Mouse (Mus musculus): Measurements from ENCODE around the gene Ess2. TPM values are rescaled to one million over a fixed set of nuclear protein-coding genes. Genes with fewer than 3 reads are reported as not detected.
"Not testable (repeated sequence)": the region's sequence is repeated elsewhere in the genome, so short reads cannot be mapped to it uniquely, and the experiment has no call there.

The Ess2 gene
- polyA plus RNA-seq (2014; fragmentation: Nextera tagmentation; extraction: Ambion mirVana), result 42.2 and 50.2 TPM in 2 replicates

DNA sequence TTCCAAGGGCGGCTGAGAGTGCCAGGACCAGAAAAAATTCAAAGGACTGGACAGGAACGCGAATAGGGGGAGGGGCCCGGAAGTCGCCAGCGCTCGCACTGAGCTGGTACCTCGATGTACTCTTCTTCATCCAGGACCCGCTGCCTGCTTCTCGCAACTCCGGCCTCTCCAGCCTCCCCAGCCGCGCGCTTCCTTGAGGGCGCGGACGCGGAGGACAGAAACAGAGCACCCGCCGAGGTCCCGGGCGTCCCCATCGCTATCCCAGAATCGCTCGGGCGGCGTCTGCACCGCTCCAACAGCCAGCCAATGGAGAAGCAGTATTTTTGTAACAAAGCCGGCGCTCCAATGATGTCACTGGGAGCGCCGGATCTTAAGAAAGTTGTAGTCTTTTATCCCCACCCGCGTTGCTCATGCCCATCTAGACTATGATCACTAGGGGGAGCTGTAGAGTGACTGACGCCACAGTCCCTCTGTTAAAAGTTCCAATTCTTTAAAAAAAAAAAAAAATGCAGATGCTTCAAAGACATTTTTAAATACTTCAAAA is at the start of gene Ess2:
Ess2 (minus strand) TSS at position 297 of the 544 bp plus-strand sequence.
- ATAC-seq (ENCODE audit: insufficient number of reproducible peaks, low FRiP score, low TSS enrichment, low read depth), result peak; percentile 90
- Histone ChIP-seq H3K36me3 (ENCODE audit: control insufficient read depth, insufficient read depth, low read length) (peaks cover 9% of the 10 kb centered on the region), H3K9me3 (ENCODE audit: control insufficient read depth, low read length) (no peaks in the 10 kb centered on the region), H3K4me1 (ENCODE audit: control insufficient read depth, insufficient read depth, low read length) (peaks cover 13% of the 10 kb centered on the region), H3K27me3 (ENCODE audit: control insufficient read depth, insufficient read depth, low read length) (peaks cover 40% of the 10 kb centered on the region), H3K27ac (replicated peaks; ENCODE audit: low read depth, low read length) (no peak within 1 kb of the TSS), H3K9ac (ENCODE audit: low read length) (peak within 1 kb of the TSS; percentile 76), H3K4me2 (ENCODE audit: low read depth, severe bottlenecking) (peak within 1 kb of the TSS; percentile 93), H3K4me3 (ENCODE audit: low read depth, low read length) (peak within 1 kb of the TSS; percentile 70)
- WGBS, result under 1% methylated on average over 35 of the region's 35 CpGs
- DNase-seq (ENCODE audit: low spot score), result peak; percentile 92

DNA sequence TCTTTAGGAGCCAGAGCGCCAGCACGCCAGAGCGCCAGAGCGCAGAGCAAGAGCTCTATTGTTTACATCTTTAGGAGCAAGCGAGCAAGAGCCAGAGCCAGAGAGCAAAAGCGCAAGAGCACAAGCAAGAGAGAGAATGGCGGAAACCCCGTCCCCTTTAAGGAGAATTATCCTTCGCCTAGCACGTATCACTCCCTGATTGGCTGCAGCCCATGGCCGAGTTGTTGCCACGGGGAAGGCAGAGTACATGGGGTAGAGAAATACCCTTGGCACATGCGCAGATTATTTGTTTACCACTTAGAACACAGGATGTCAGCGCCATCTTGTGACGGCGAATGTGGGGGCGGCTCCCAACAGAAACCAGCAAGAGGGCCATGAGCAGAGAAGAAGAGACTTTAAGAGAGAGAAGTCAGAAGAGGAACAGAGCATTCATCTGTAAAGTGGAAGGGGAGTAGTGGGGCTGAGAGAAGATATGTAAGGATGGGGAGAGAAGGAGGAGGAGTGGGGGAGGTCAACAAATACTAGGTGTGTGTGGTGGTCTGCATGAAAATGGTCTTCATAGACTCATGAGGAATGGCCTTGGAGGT is 45.0 kb upstream of the Ess2 start:
- not testable (repeated sequence) for H3K27me3 ChIP-seq (ENCODE audit: control insufficient read depth, insufficient read depth, low read length); DNase-seq (ENCODE audit: low spot score); ATAC-seq (ENCODE audit: insufficient number of reproducible peaks, low FRiP score, low TSS enrichment, low read depth); H3K36me3 ChIP-seq (ENCODE audit: control insufficient read depth, insufficient read depth, low read length); H3K27ac ChIP-seq (replicated peaks; ENCODE audit: low read depth, low read length); H3K4me3 ChIP-seq (ENCODE audit: low read depth, low read length); H3K9me3 ChIP-seq (ENCODE audit: control insufficient read depth, low read length); H3K4me1 ChIP-seq (ENCODE audit: control insufficient read depth, insufficient read depth, low read length); H3K4me2 ChIP-seq (ENCODE audit: low read depth, severe bottlenecking); H3K9ac ChIP-seq (ENCODE audit: low read length)
- 96% methylated on average over 16 of the region's 17 CpGs for WGBS

DNA sequence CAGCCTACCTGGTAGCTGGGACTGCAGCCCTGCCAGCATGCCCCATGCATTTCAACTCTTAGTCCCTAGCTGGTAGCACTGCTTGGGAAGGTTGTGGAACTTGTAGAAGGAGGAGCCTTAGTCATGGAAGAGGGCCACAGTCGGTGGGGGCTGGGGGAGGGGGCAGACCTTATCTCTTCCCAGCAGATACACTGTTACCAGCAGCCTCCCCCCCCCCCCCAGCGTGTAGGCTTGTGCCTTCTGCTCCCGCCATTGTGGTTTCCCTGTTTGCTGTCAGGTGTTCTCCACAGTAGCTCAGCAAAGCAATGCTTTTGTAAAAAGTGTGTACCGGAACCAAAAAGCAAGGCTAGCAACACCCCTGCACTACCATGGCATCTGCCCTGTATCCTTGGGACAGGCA is 40.5 kb upstream of the Ess2 start:
- no peak overlapping the region for H3K9ac ChIP-seq (ENCODE audit: low read length)
- WGBS, result 81% methylated on average over 3 of the region's 4 CpGs
- no peaks in the 10 kb centered on the region for H3K4me1 ChIP-seq (ENCODE audit: control insufficient read depth, insufficient read depth, low read length)
- no peaks in the 10 kb centered on the region for H3K27me3 ChIP-seq (ENCODE audit: control insufficient read depth, insufficient read depth, low read length)
- DNase-seq (ENCODE audit: low spot score), result no peak
- ATAC-seq (ENCODE audit: insufficient number of reproducible peaks, low FRiP score, low TSS enrichment, low read depth), result no peak
- H3K4me3 ChIP-seq (ENCODE audit: low read depth, low read length), result no peak overlapping the region
- no peak overlapping the region for H3K27ac ChIP-seq (replicated peaks; ENCODE audit: low read depth, low read length)
- H3K36me3 ChIP-seq (ENCODE audit: control insufficient read depth, insufficient read depth, low read length), result no peaks in the 10 kb centered on the region
- no peaks in the 10 kb centered on the region for H3K9me3 ChIP-seq (ENCODE audit: control insufficient read depth, low read length)
- no peak overlapping the region for H3K4me2 ChIP-seq (ENCODE audit: low read depth, severe bottlenecking)

DNA sequence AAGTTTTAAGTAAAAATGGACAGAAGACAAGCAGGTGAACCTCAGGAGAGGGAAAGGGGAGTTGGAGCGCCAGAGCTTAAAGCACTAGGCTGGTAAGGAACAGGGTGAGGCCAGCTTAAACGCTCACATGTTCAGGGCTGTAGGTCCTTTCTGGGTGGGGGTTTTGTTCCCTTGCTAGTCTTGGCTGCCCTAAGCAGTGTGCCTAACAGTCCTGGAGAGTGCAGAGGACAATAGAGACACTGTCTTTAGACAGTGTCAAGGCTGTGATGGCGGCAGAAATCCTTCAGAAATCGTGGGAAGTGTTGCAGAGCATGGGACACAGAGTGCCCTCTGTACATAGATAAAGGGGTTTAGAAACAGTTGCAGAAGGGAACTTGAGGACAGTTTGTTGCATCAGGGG is 38.9 kb upstream of the Ess2 start:
- Histone ChIP-seq H3K27ac (replicated peaks; ENCODE audit: low read depth, low read length) (no peak overlapping the region), H3K27me3 (ENCODE audit: control insufficient read depth, insufficient read depth, low read length) (no peaks in the 10 kb centered on the region), H3K4me2 (ENCODE audit: low read depth, severe bottlenecking) (no peak overlapping the region), H3K9me3 (ENCODE audit: control insufficient read depth, low read length) (no peaks in the 10 kb centered on the region), H3K4me1 (ENCODE audit: control insufficient read depth, insufficient read depth, low read length) (no peaks in the 10 kb centered on the region), H3K36me3 (ENCODE audit: control insufficient read depth, insufficient read depth, low read length) (no peaks in the 10 kb centered on the region), H3K9ac (ENCODE audit: low read length) (no peak overlapping the region), H3K4me3 (ENCODE audit: low read depth, low read length) (no peak overlapping the region)
- DNase-seq (ENCODE audit: low spot score) (no peak), ATAC-seq (ENCODE audit: insufficient number of reproducible peaks, low FRiP score, low TSS enrichment, low read depth) (no peak)
- 80% methylated on average over 4 of the region's 4 CpGs for WGBS

DNA sequence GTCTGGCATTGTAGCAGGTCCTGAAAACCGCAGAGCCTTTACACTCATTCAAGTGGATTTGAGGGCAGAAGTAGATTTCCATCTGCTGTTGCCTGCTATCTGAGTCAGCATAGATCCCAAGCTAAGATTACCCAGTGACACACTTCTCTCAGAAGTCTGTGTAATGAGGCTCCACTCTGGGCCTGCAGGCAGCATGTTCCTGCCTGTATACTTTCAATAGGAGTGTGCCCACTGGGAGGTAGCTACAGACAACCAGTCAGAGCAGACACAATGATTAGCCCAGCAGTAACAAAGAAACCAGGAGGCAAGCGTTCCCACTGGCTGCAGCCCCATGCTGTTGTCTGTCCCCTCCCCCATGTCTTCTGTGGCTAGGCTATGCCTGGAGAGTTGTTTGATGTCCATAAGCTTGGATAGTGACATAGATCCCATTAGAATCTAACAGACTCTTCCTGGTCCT is 38.3 kb upstream of the Ess2 start:
- no peak overlapping the region for H3K9ac ChIP-seq (ENCODE audit: low read length)
- H3K36me3 ChIP-seq (ENCODE audit: control insufficient read depth, insufficient read depth, low read length), result no peaks in the 10 kb centered on the region
- no peak overlapping the region for H3K4me3 ChIP-seq (ENCODE audit: low read depth, low read length)
- H3K27ac ChIP-seq (replicated peaks; ENCODE audit: low read depth, low read length), result no peak overlapping the region
- WGBS, result 49% methylated on average over 2 of the region's 2 CpGs
- DNase-seq (ENCODE audit: low spot score) (no peak), ATAC-seq (ENCODE audit: insufficient number of reproducible peaks, low FRiP score, low TSS enrichment, low read depth) (no peak)
- no peak overlapping the region for H3K4me2 ChIP-seq (ENCODE audit: low read depth, severe bottlenecking)
- H3K4me1 ChIP-seq (ENCODE audit: control insufficient read depth, insufficient read depth, low read length), result no peaks in the 10 kb centered on the region
- no peaks in the 10 kb centered on the region for H3K9me3 ChIP-seq (ENCODE audit: control insufficient read depth, low read length)
- H3K27me3 ChIP-seq (ENCODE audit: control insufficient read depth, insufficient read depth, low read length), result no peaks in the 10 kb centered on the region

DNA sequence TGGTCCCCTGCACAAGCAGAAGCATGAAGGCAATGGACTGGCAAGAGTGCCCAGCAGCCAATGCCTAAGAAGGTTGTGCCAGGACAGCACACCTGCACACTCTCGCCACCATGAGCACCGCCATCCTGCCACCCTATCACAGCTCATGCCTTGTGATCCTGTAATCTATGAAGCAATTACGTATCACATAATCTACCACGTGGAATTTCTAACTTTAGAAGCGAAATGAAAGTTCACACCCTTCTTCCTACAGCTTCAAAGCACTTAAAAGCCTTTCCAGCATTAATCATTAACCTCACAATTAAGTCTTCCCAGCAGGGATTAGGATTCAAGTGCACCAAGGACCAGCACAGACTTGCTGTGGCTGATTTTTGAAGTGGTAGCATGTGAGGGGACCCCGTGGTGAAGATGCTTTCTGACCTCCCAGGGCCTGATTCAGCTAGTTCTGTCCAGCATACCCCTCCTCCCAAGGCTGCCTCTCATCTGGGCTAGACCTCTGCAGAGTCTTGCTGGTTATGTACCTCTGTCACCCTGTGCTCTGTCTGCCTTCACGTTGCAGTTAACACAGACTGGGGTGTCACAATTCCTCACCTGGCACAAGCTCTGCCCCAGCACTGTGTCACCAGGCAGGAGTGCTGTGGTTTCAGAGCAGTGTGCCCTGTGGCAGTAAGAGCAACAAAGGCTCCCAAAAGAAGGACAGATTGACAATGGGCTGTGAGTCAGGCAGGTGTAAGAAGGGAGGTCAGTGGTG is 34.1 kb upstream of the Ess2 start:
- no peak overlapping the region for H3K27ac ChIP-seq (replicated peaks; ENCODE audit: low read depth, low read length)
- H3K9ac ChIP-seq (ENCODE audit: low read length), result no peak overlapping the region
- 64% methylated on average over 7 of the region's 7 CpGs for WGBS
- H3K9me3 ChIP-seq (ENCODE audit: control insufficient read depth, low read length), result no peaks in the 10 kb centered on the region
- H3K36me3 ChIP-seq (ENCODE audit: control insufficient read depth, insufficient read depth, low read length), result no peaks in the 10 kb centered on the region
- no peak overlapping the region for H3K4me3 ChIP-seq (ENCODE audit: low read depth, low read length)
- no peaks in the 10 kb centered on the region for H3K27me3 ChIP-seq (ENCODE audit: control insufficient read depth, insufficient read depth, low read length)
- H3K4me2 ChIP-seq (ENCODE audit: low read depth, severe bottlenecking), result no peak overlapping the region
- DNase-seq (ENCODE audit: low spot score), result no peak
- no peak for ATAC-seq (ENCODE audit: insufficient number of reproducible peaks, low FRiP score, low TSS enrichment, low read depth)
- H3K4me1 ChIP-seq (ENCODE audit: control insufficient read depth, insufficient read depth, low read length), result no peaks in the 10 kb centered on the region

DNA sequence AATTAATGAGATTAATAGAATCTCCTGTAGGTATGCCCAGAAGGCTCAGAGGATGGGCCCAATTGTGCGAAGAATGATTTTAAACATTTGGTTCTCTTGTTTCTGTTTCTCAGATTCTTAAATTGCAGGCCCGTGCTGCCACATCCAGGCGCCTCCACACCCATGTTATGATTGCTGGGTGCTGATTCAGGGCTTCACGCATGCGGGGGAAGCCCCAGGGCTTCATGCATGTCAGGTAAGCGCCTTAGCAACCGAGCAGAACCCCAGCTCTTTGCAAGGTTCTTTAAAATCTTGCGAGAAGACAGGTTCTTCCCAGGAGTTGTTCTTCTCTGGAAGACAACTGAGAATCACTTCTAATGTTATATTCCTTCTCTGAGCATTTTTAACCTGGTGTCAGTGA is 32.3 kb upstream of the Ess2 start:
- 67% methylated on average over 8 of the region's 8 CpGs for WGBS
- ATAC-seq (ENCODE audit: insufficient number of reproducible peaks, low FRiP score, low TSS enrichment, low read depth), result no peak
- Histone ChIP-seq H3K27me3 (ENCODE audit: control insufficient read depth, insufficient read depth, low read length) (no peaks in the 10 kb centered on the region), H3K36me3 (ENCODE audit: control insufficient read depth, insufficient read depth, low read length) (no peaks in the 10 kb centered on the region), H3K4me1 (ENCODE audit: control insufficient read depth, insufficient read depth, low read length) (no peaks in the 10 kb centered on the region), H3K27ac (replicated peaks; ENCODE audit: low read depth, low read length) (no peak overlapping the region), H3K9me3 (ENCODE audit: control insufficient read depth, low read length) (no peaks in the 10 kb centered on the region), H3K9ac (ENCODE audit: low read length) (no peak overlapping the region), H3K4me3 (ENCODE audit: low read depth, low read length) (no peak overlapping the region), H3K4me2 (ENCODE audit: low read depth, severe bottlenecking) (no peak overlapping the region)
- no peak for DNase-seq (ENCODE audit: low spot score)

DNA sequence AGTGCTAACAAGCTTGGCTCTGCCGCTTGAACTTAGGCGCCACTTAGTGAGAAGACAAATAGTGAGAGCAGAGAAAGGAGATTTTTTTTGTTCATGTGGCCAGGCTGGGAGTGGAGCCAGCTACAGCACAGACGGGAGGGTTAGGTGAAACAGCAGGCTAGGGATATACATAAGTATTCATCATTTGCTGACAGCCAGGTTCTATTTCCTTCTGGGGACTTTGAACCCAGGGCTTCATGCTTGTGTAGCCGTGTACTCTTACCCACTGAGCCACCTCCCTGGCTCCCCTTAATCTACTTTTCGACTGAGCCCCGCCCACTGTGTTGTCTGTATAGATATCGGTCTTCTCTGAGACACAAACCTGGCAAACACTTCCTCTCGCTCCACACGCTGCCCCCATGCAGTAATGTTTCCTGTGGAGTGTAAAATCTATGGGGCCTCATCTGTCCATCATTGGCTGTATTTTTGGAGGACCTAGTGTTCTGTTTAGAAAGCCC is 28.2 kb upstream of the Ess2 start:
- H3K9ac ChIP-seq (ENCODE audit: low read length), result no peak overlapping the region
- no peaks in the 10 kb centered on the region for H3K27me3 ChIP-seq (ENCODE audit: control insufficient read depth, insufficient read depth, low read length)
- no peak overlapping the region for H3K4me2 ChIP-seq (ENCODE audit: low read depth, severe bottlenecking)
- H3K36me3 ChIP-seq (ENCODE audit: control insufficient read depth, insufficient read depth, low read length), result no peaks in the 10 kb centered on the region
- H3K27ac ChIP-seq (replicated peaks; ENCODE audit: low read depth, low read length), result no peak overlapping the region
- DNase-seq (ENCODE audit: low spot score), result no peak
- 73% methylated on average over 9 of the region's 9 CpGs for WGBS
- no peak for ATAC-seq (ENCODE audit: insufficient number of reproducible peaks, low FRiP score, low TSS enrichment, low read depth)
- no peaks in the 10 kb centered on the region for H3K9me3 ChIP-seq (ENCODE audit: control insufficient read depth, low read length)
- H3K4me1 ChIP-seq (ENCODE audit: control insufficient read depth, insufficient read depth, low read length), result no peaks in the 10 kb centered on the region
- no peak overlapping the region for H3K4me3 ChIP-seq (ENCODE audit: low read depth, low read length)
